Mouse (Mus musculus) liver, embryonic 14.5 days (tissue): Measurements from ENCODE around the gene Prr14l.

Source experiments
- CTCF ChIP-seq: IDR thresholded peaks from 2 replicates; pipeline ENCODE4 v1.5.1; 2016; ENCODE audit warnings: antibody characterized with exemption, low read depth, control low read depth
- EP300 ChIP-seq: IDR thresholded peaks from 2 replicates; pipeline ENCODE4 v1.6.1; 2016; ENCODE audit warnings: antibody characterized with exemption, low read depth

DNA sequence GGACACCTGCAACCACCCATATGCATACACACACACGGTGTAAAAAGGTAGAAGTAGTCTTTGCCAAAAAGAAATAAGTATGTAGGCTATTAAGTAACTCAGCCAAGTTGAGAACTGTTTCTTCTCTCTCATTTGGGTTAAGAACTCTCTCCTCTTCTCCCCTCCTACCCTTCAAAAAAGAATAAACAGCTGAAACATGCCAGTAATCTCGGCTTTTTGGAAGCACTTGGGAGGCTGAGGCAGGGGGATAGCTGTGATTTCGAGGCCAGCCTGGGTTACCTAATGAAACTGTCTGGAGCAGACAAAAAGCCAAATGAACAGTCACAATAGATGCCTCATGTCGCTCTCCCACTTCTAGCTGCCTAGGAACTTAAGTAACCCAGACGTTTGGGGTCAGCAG lies 69.3 kb downstream of the Prr14l start:
- no peak for TF ChIP-seq CTCF
- TF ChIP-seq EP300: no peak
